Mouse (Mus musculus): ENCODE measurements around the gene Cenpb. TPM values are rescaled to one million over a fixed set of nuclear protein-coding genes. Genes with fewer than 3 reads are reported as not detected.
A peak's percentile ranks its signal among the peaks of the same experiment; 100 is the strongest.

The Cenpb gene
- polyA plus RNA-seq, 1 experiment from 2014 or later, result 12.2 TPM

- 70% methylated on average over 7 of the region's 7 CpGs for WGBS
- H3K4me3 ChIP-seq (ENCODE audit: low read depth, low read length), result no peak overlapping the region
- ATAC-seq (ENCODE audit: low FRiP score, low TSS enrichment), result no peak
- peaks cover 18% of the 10 kb centered on the region for H3K36me3 ChIP-seq (ENCODE audit: control insufficient read depth, insufficient read depth, low read length)
- DNase-seq (ENCODE audit: low spot score), result no peak
- H3K4me2 ChIP-seq (replicated peaks; ENCODE audit: low read depth), result no peak overlapping the region
- H3K27ac ChIP-seq (replicated peaks), result no peak overlapping the region
- TF ChIP-seq EP300 (optimal IDR thresholded peaks at IDR 0.05), result no peak
- no peak for TF ChIP-seq CTCF (IDR thresholded peaks at IDR 0.05; ENCODE audit: low read depth)
- no peaks in the 10 kb centered on the region for H3K27me3 ChIP-seq (ENCODE audit: control insufficient read depth, insufficient read depth, low read length)
- H3K4me1 ChIP-seq (replicated peaks; ENCODE audit: control insufficient read depth, insufficient read depth), result peaks cover 7% of the 10 kb centered on the region
- H3K9ac ChIP-seq (ENCODE audit: low read length), result no peak overlapping the region
- H3K9me3 ChIP-seq (ENCODE audit: control insufficient read depth, low read length), result no peaks in the 10 kb centered on the region
These were observed 11.1 kb upstream of the Cenpb start for GRCm38 (mm10) chr2:131191005-131191390.

GRCm38 (mm10) chr2:131190344-131191004 lies 10.6 kb upstream of the Cenpb start:
- no peak overlapping the region for H3K4me2 ChIP-seq (replicated peaks; ENCODE audit: low read depth)
- H3K27ac ChIP-seq (replicated peaks), result 0 out of 2 replicates have a peak overlapping the region, but pooled peaks have one; percentile 24
- no peak overlapping the region for H3K4me3 ChIP-seq (ENCODE audit: low read depth, low read length)
- H3K27me3 ChIP-seq (ENCODE audit: control insufficient read depth, insufficient read depth, low read length), result no peaks in the 10 kb centered on the region
- DNase-seq (ENCODE audit: low spot score), result no peak
- ATAC-seq (ENCODE audit: low FRiP score, low TSS enrichment), result no peak
- no peak overlapping the region; the same call in none of the 2 replicates for H3K9ac ChIP-seq (ENCODE audit: low read length)
- no peak for TF ChIP-seq EP300 (optimal IDR thresholded peaks at IDR 0.05)
- no peak for TF ChIP-seq CTCF (IDR thresholded peaks at IDR 0.05; ENCODE audit: low read depth)
- peaks cover 18% of the 10 kb centered on the region for H3K36me3 ChIP-seq (ENCODE audit: control insufficient read depth, insufficient read depth, low read length)
- H3K4me1 ChIP-seq (replicated peaks; ENCODE audit: control insufficient read depth, insufficient read depth), result peaks cover 9% of the 10 kb centered on the region
- 38% methylated on average over 10 of the region's 10 CpGs for WGBS
- no peaks in the 10 kb centered on the region for H3K9me3 ChIP-seq (ENCODE audit: control insufficient read depth, low read length)

GRCm38 (mm10) chr2:131189521-131190309 lies 9.8 kb upstream of the Cenpb start:
- Histone ChIP-seq H3K4me2 (replicated peaks; ENCODE audit: low read depth) (no peak overlapping the region), H3K4me3 (ENCODE audit: low read depth, low read length) (no peak overlapping the region), H3K27ac (replicated peaks) (no peak overlapping the region), H3K9ac (ENCODE audit: low read length) (peak overlapping the region; percentile 31; the same call in 1 of the 2 replicates), H3K27me3 (ENCODE audit: control insufficient read depth, insufficient read depth, low read length) (no peaks in the 10 kb centered on the region), H3K9me3 (ENCODE audit: control insufficient read depth, low read length) (no peaks in the 10 kb centered on the region), H3K4me1 (replicated peaks; ENCODE audit: control insufficient read depth, insufficient read depth) (peaks cover 9% of the 10 kb centered on the region), H3K36me3 (ENCODE audit: control insufficient read depth, insufficient read depth, low read length) (peaks cover 16% of the 10 kb centered on the region)
- WGBS, result 45% methylated on average over 5 of the region's 5 CpGs
- no peak for TF ChIP-seq CTCF (IDR thresholded peaks at IDR 0.05; ENCODE audit: low read depth)
- no peak for TF ChIP-seq EP300 (optimal IDR thresholded peaks at IDR 0.05)
- no peak for DNase-seq (ENCODE audit: low spot score)
- ATAC-seq (ENCODE audit: low FRiP score, low TSS enrichment), result no peak

- DNase-seq (ENCODE audit: low spot score) (no peak), ATAC-seq (ENCODE audit: low FRiP score, low TSS enrichment) (no peak)
- peaks cover 8% of the 10 kb centered on the region for H3K36me3 ChIP-seq (ENCODE audit: control insufficient read depth, insufficient read depth, low read length)
- H3K9me3 ChIP-seq (ENCODE audit: control insufficient read depth, low read length), result no peaks in the 10 kb centered on the region
- peaks cover 9% of the 10 kb centered on the region for H3K4me1 ChIP-seq (replicated peaks; ENCODE audit: control insufficient read depth, insufficient read depth)
- no peaks in the 10 kb centered on the region for H3K27me3 ChIP-seq (ENCODE audit: control insufficient read depth, insufficient read depth, low read length)
- H3K4me3 ChIP-seq (ENCODE audit: low read depth, low read length), result no peak overlapping the region
- TF ChIP-seq CTCF (IDR thresholded peaks at IDR 0.05; ENCODE audit: low read depth) (no peak), EP300 (optimal IDR thresholded peaks at IDR 0.05) (no peak)
- 90% methylated on average over 5 of the region's 5 CpGs for WGBS
- H3K4me2 ChIP-seq (replicated peaks; ENCODE audit: low read depth), result no peak overlapping the region; the same call in 1 of the 2 replicates
- H3K9ac ChIP-seq (ENCODE audit: low read length), result no peak overlapping the region
- H3K27ac ChIP-seq (replicated peaks), result no peak overlapping the region
These were observed 8.4 kb upstream of the Cenpb start for GRCm38 (mm10) chr2:131188311-131188710.

GRCm38 (mm10) chr2:131187602-131187922 lies 7.7 kb upstream of the Cenpb start:
- peaks cover 2% of the 10 kb centered on the region for H3K36me3 ChIP-seq (ENCODE audit: control insufficient read depth, insufficient read depth, low read length)
- peak overlapping the region; percentile 74 for H3K9ac ChIP-seq (ENCODE audit: low read length)
- ATAC-seq (ENCODE audit: low FRiP score, low TSS enrichment) (no peak), DNase-seq (ENCODE audit: low spot score) (no peak)
- TF ChIP-seq CTCF (IDR thresholded peaks at IDR 0.05; ENCODE audit: low read depth) (no peak), EP300 (optimal IDR thresholded peaks at IDR 0.05) (no peak)
- H3K4me2 ChIP-seq (replicated peaks; ENCODE audit: low read depth), result peak overlapping the region; percentile 95
- peaks cover 9% of the 10 kb centered on the region for H3K4me1 ChIP-seq (replicated peaks; ENCODE audit: control insufficient read depth, insufficient read depth)
- peak overlapping the region; percentile 82 for H3K27ac ChIP-seq (replicated peaks)
- H3K27me3 ChIP-seq (ENCODE audit: control insufficient read depth, insufficient read depth, low read length), result no peaks in the 10 kb centered on the region
- no peaks in the 10 kb centered on the region for H3K9me3 ChIP-seq (ENCODE audit: control insufficient read depth, low read length)
- H3K4me3 ChIP-seq (ENCODE audit: low read depth, low read length), result peak overlapping the region; percentile 62
- WGBS, result 31% methylated on average over 3 of the region's 3 CpGs
